Mouse (Mus musculus) cerebellum, adult 2 months (tissue): ENCODE results near the gene Ebf1. TPM values are rescaled to one million over a fixed set of nuclear protein-coding genes. Genes with fewer than 3 reads are reported as not detected.

Experiments used
- DNase-seq, 2 experiments: peaks; one replicate each; pipeline ENCODE4 v3.0.0; 2021
- H3K27ac ChIP-seq: fragments of 200-500 bp; 2 replicates; pipeline ENCODE4 v1.5.1; 2012; ENCODE audit warnings: low read length, control low read depth, inconsistent platforms; ENCODE audit not compliant: insufficient read depth
- H3K27me3 ChIP-seq: fragments of 200-500 bp; 2 replicates; pipeline ENCODE4 v1.6.1; 2012; ENCODE audit warnings: inconsistent platforms, mild to moderate bottlenecking, low read length, moderate library complexity; ENCODE audit not compliant: control insufficient read depth, insufficient read depth
- H3K4me1 ChIP-seq: fragments of 200-500 bp; 2 replicates; pipeline ENCODE4 v1.6.1; 2011; ENCODE audit warnings: low read length; ENCODE audit not compliant: control insufficient read depth, insufficient read depth
- H3K4me3 ChIP-seq: fragments of 200-500 bp; replicated peaks from 2 replicates; pipeline ENCODE3; 2011; ENCODE audit warnings: mild to moderate bottlenecking, low read depth, low read length, control low read depth; ENCODE audit not compliant: insufficient read depth
- CTCF ChIP-seq: fragments of 200-500 bp; IDR thresholded peaks from 2 replicates; pipeline ENCODE4 v1.5.1; 2011; ENCODE audit warnings: low read depth, mild to moderate bottlenecking, control low read depth, low read length, moderate library complexity, borderline replicate concordance; ENCODE audit not compliant: insufficient read depth
- POLR2A ChIP-seq: fragments of 200-500 bp; IDR thresholded peaks from 2 replicates; pipeline ENCODE4 v1.6.1; 2011; ENCODE audit warnings: low read length, control low read depth, borderline replicate concordance; ENCODE audit not compliant: insufficient read depth
- WGBS: fragments of 180-500 bp; shearing (Covaris S2); methylation state at CpG from one replicate; pipeline ENCODE4 v1.1.7; 2018; 5-methylcytosine and 5-hydroxymethylcytosine counted together
- polyA plus RNA-seq: library from polyadenylated mRNA; depleted of rRNA; stranded (reverse); fragments of >200 nt; gene quantifications from 2 replicates; pipeline ENCODE4 v1.2.3, GENCODE M21; 2012

The Ebf1 gene
- polyA plus RNA-seq, 1 experiment: 24.9 TPM

GRCm38 (mm10) chr11:44923868-44924508, 306.9 kb downstream of the Ebf1 start:
- no peaks in the 10 kb centered on the region for H3K27me3 ChIP-seq
- DNase-seq: no peak
- H3K27ac ChIP-seq: no peak overlapping the region
- TF ChIP-seq POLR2A: no peak
- TF ChIP-seq CTCF: no peak
- H3K4me3 ChIP-seq: no peak overlapping the region
- H3K4me1 ChIP-seq: no peaks in the 10 kb centered on the region
- WGBS: 88% methylated on average over 10 of the region's 10 CpGs

DNA sequence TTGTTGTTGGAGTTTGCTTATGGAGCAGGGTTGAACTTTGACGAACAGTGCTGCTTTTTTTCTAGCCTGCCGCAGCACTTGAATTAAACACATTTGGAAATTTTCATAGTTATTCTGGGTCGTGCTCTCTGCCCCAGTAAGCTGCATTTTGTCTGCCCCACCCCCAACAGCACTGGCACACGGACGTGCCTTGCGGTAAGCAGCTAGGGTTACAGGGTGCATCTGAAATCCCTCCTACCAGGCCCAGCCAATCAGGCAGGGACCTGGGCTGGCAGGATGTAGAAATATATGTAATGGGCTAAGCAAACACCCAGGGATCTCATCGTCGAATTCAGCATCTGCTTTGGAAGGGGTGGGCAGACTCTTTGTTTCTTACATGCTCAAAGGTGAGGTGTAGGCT, 307.8 kb downstream of the Ebf1 start:
- H3K27ac ChIP-seq: no peak overlapping the region
- DNase-seq: no peak
- 73% methylated on average over 8 of the region's 8 CpGs for WGBS
- H3K27me3 ChIP-seq: no peaks in the 10 kb centered on the region
- TF ChIP-seq CTCF (no peak), POLR2A (no peak)
- no peaks in the 10 kb centered on the region for H3K4me1 ChIP-seq
- no peak overlapping the region for H3K4me3 ChIP-seq

DNA sequence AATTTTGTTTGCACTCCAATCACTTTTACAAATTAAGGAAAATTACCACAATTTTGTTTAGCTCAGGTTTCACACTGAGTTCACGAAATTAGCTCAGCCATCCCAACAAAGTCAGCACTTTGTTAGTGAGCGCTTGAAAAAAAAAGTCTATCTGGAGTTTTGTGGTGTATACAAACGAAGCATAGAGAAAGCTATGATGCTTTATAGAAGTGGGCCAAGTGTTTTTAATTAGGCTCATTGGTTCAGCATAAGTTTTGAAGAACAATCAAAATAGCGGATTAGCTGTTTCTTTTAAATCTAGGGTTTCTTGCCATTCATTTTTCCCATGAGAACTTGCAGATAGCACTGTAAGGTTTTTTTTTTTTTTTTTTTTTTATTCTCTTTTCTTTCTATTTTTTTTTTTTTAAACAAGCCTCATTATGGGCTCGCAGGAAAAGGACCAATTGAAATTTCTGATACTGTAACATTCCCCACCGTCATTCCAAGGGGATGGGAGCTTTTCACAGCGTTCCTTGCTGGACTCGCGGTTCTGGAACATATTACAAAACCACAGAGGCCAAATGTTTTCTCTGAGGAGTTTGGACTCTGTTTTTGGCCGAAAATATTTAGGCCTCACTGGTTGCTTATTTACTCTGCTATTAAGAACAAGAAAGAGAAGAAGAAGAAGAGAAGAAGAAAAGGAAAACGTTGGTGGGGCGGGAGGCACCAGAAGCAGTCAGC, 308.8 kb downstream of the Ebf1 start:
- no peak for DNase-seq
- Histone ChIP-seq H3K4me3 (no peak overlapping the region), H3K27ac (no peak overlapping the region), H3K4me1 (no peaks in the 10 kb centered on the region), H3K27me3 (no peaks in the 10 kb centered on the region)
- TF ChIP-seq POLR2A (no peak), CTCF (no peak)
- 80% methylated on average over 12 of the region's 12 CpGs for WGBS

DNA sequence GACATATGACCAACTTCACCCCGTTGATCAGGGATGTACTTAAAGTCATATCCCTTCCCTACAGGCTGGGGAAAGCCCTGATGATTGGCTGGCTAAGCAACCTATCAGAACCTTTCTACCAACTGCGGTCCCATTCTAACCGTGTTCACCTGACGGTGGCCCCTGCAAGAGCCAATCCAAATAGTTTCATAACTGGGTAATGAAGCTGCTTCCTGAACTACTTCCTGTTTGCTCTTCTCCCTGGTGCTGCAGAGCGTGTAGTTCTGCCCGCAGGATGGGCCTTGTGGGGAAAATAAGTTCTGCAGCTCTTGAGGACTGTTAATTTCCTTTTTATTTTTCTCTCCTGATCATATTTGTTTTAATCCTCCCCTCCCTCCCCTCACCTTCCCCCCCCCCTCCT, 311.3 kb downstream of the Ebf1 start:
- WGBS: 91% methylated on average over 6 of the region's 6 CpGs
- H3K27me3 ChIP-seq: no peaks in the 10 kb centered on the region
- TF ChIP-seq POLR2A (no peak), CTCF (no peak)

GRCm38 (mm10) chr11:44932942-44933483, 315.9 kb downstream of the Ebf1 start:
- H3K4me1 ChIP-seq: no peaks in the 10 kb centered on the region
- no peak overlapping the region for H3K4me3 ChIP-seq
- no peak for DNase-seq
- TF ChIP-seq CTCF (no peak), POLR2A (no peak)
- no peak overlapping the region for H3K27ac ChIP-seq
- H3K27me3 ChIP-seq: no peaks in the 10 kb centered on the region
- 83% methylated on average over 6 of the region's 6 CpGs for WGBS

More for the DNA sequence above, 311.3 kb downstream of the Ebf1 start:
- Histone ChIP-seq H3K27ac (no peak overlapping the region), H3K4me3 (no peak overlapping the region), H3K4me1 (no peaks in the 10 kb centered on the region)
- DNase-seq: no peak

DNA sequence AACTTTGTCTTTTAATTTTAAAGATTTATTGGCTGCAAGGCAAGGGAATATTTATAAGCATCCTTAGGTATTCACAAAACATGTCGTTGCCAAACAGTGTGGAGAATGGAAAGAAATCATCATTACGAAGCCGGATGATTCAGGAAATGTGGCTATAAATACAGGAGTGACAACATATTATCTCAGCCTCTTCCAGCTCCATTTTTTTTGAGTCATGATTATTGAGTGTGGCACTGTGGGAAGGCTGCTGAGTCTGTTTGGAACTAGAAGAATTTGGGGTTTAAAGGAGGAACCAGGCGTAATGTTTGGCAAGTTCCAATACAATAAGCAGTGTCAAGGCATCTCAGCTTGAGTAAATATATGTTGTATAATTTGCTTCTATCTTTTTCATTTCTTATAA, 326.7 kb downstream of the Ebf1 start:
- no peak overlapping the region for H3K27ac ChIP-seq
- no peak overlapping the region for H3K4me3 ChIP-seq
- H3K27me3 ChIP-seq: no peaks in the 10 kb centered on the region
- H3K4me1 ChIP-seq: no peaks in the 10 kb centered on the region
- 80% methylated on average over 4 of the region's 4 CpGs for WGBS
- DNase-seq: no peak
- TF ChIP-seq POLR2A (no peak), CTCF (no peak)

GRCm38 (mm10) chr11:44944401-44944800, 327.3 kb downstream of the Ebf1 start:
- no peak overlapping the region for H3K27ac ChIP-seq
- 93% methylated on average over 2 of the region's 2 CpGs for WGBS
- H3K4me3 ChIP-seq: no peak overlapping the region
- no peaks in the 10 kb centered on the region for H3K4me1 ChIP-seq
- TF ChIP-seq CTCF (no peak), POLR2A (no peak)
- DNase-seq: no peak
- no peaks in the 10 kb centered on the region for H3K27me3 ChIP-seq

GRCm38 (mm10) chr11:44946618-44947017, 329.5 kb downstream of the Ebf1 start:
- Histone ChIP-seq H3K27me3 (no peaks in the 10 kb centered on the region), H3K27ac (no peak overlapping the region), H3K4me1 (no peaks in the 10 kb centered on the region), H3K4me3 (no peak overlapping the region)
- no peak for DNase-seq
- WGBS: 90% methylated on average over 3 of the region's 3 CpGs
- TF ChIP-seq CTCF: no peak
- no peak for TF ChIP-seq POLR2A
